Mouse (Mus musculus): ENCODE results near the gene Tbx6.

Tbx6 gene

GRCm38 (mm10) chr7:126780971-126781635 lies at the start of gene Tbx6:
Tbx6 (plus strand) TSS chr7:126781483.
- no peak for DNase-seq (ENCODE audit: low read depth, low spot score)

GRCm38 (mm10) chr7:126736122-126736521 lies 45.2 kb upstream of the Tbx6 start:
- no peak for DNase-seq (ENCODE audit: low read depth, low spot score)

- DNase-seq (ENCODE audit: low read depth, low spot score), result no peak
Measured at GRCm38 (mm10) chr7:126739551-126739950, 41.7 kb upstream of the Tbx6 start.

- DNase-seq (ENCODE audit: low read depth, low spot score), result no peak
Measured at GRCm38 (mm10) chr7:126740132-126740735, 41.0 kb upstream of the Tbx6 start.

GRCm38 (mm10) chr7:126740977-126741376 lies 40.3 kb upstream of the Tbx6 start:
- no peak for DNase-seq (ENCODE audit: low read depth, low spot score)

GRCm38 (mm10) chr7:126741452-126741851 lies 39.8 kb upstream of the Tbx6 start:
- no peak for DNase-seq (ENCODE audit: low read depth, low spot score)

GRCm38 (mm10) chr7:126741964-126742482 lies 39.3 kb upstream of the Tbx6 start:
- DNase-seq (ENCODE audit: low read depth, low spot score), result no peak

- no peak for DNase-seq (ENCODE audit: low read depth, low spot score)
Measured at GRCm38 (mm10) chr7:126746066-126746465, 35.2 kb upstream of the Tbx6 start.

GRCm38 (mm10) chr7:126746798-126747197 lies 34.5 kb upstream of the Tbx6 start:
- no peak for DNase-seq (ENCODE audit: low read depth, low spot score)

GRCm38 (mm10) chr7:126748824-126749223 lies 32.5 kb upstream of the Tbx6 start:
- no peak for DNase-seq (ENCODE audit: low read depth, low spot score)

- DNase-seq (ENCODE audit: low read depth, low spot score), result no peak
Measured at GRCm38 (mm10) chr7:126749582-126750343, 31.5 kb upstream of the Tbx6 start.

- DNase-seq (ENCODE audit: low read depth, low spot score), result peak; percentile 72
Measured at GRCm38 (mm10) chr7:126754866-126755265, 26.4 kb upstream of the Tbx6 start.

- DNase-seq (ENCODE audit: low read depth, low spot score), result no peak
Measured at GRCm38 (mm10) chr7:126758539-126758938, 22.7 kb upstream of the Tbx6 start.

- peak; percentile 92 for DNase-seq (ENCODE audit: low read depth, low spot score)
Measured at GRCm38 (mm10) chr7:126759050-126759671, 22.1 kb upstream of the Tbx6 start, which contains the start of gene Mapk3. Mapk3 (plus strand) TSS chr7:126759601.

GRCm38 (mm10) chr7:126759672-126760390 lies 21.5 kb upstream of the Tbx6 start:
- no peak for DNase-seq (ENCODE audit: low read depth, low spot score)

- no peak for DNase-seq (ENCODE audit: low read depth, low spot score)
Measured at GRCm38 (mm10) chr7:126760391-126760802, 20.9 kb upstream of the Tbx6 start.

GRCm38 (mm10) chr7:126760956-126761355 lies 20.3 kb upstream of the Tbx6 start:
- DNase-seq (ENCODE audit: low read depth, low spot score), result no peak

GRCm38 (mm10) chr7:126761529-126762067 lies 19.7 kb upstream of the Tbx6 start:
- DNase-seq (ENCODE audit: low read depth, low spot score), result no peak

- DNase-seq (ENCODE audit: low read depth, low spot score), result no peak
Measured at GRCm38 (mm10) chr7:126762471-126763008, 18.7 kb upstream of the Tbx6 start.

- DNase-seq (ENCODE audit: low read depth, low spot score), result no peak
Measured at GRCm38 (mm10) chr7:126765540-126765939, 15.7 kb upstream of the Tbx6 start.

GRCm38 (mm10) chr7:126766201-126766600 lies 15.1 kb upstream of the Tbx6 start, which contains the start of gene Gdpd3:
Gdpd3 (plus strand) TSS chr7:126766334.
- DNase-seq (ENCODE audit: low read depth, low spot score), result no peak
